Mouse (Mus musculus) embryonic facial prominence, embryonic 10.5 days (tissue): Measurements from ENCODE around the gene Git1. TPM values are rescaled to one million over a fixed set of nuclear protein-coding genes. Genes with fewer than 3 reads are reported as not detected.

ENCODE experiments used
- DNase-seq: peaks from one replicate; pipeline ENCODE4 v3.0.0-alpha.2; 2017; ENCODE audit warnings: low spot score
- H3K27ac ChIP-seq: fragments of 300-500 bp; sonication (generic); replicated peaks from 2 replicates; pipeline ENCODE4 v1.5.1; 2016; ENCODE audit warnings: mild to moderate bottlenecking
- H3K27me3 ChIP-seq: fragments of 300-500 bp; sonication (generic); replicated peaks from 2 replicates; pipeline ENCODE4 v1.6.1; 2016; ENCODE audit warnings: low read depth, mild to moderate bottlenecking; ENCODE audit not compliant: poor library complexity, severe bottlenecking
- H3K36me3 ChIP-seq: fragments of 300-500 bp; sonication (generic); replicated peaks from 2 replicates; pipeline ENCODE4 v1.6.1; 2016; ENCODE audit warnings: mild to moderate bottlenecking, moderate library complexity
- H3K4me1 ChIP-seq: fragments of 300-500 bp; sonication (generic); 2 replicates; pipeline ENCODE4 v1.6.1; 2016
- H3K4me3 ChIP-seq: fragments of 300-500 bp; sonication (generic); 2 replicates; pipeline ENCODE4 v1.5.1; 2016; ENCODE audit warnings: mild to moderate bottlenecking, moderate library complexity
- H3K9me3 ChIP-seq: fragments of 300-500 bp; sonication (generic); 2 replicates; pipeline ENCODE4 v1.6.1; 2016; ENCODE audit warnings: mild to moderate bottlenecking
- WGBS: fragments of 180-500 bp; shearing (Covaris S2); methylation state at CpG from one replicate; pipeline ENCODE4 v1.1.7; 2016; 5-methylcytosine and 5-hydroxymethylcytosine counted together
- polyA plus RNA-seq: library from polyadenylated mRNA; unstranded; fragments of >200 nt; fragmentation: Nextera tagmentation; extraction: Ambion mirVana; gene quantifications from 2 replicates; pipeline ENCODE4 v1.2.1, GENCODE M21; 2016

The Git1 gene
- 13.0 and 13.2 TPM in 2 replicates for polyA plus RNA-seq

DNA sequence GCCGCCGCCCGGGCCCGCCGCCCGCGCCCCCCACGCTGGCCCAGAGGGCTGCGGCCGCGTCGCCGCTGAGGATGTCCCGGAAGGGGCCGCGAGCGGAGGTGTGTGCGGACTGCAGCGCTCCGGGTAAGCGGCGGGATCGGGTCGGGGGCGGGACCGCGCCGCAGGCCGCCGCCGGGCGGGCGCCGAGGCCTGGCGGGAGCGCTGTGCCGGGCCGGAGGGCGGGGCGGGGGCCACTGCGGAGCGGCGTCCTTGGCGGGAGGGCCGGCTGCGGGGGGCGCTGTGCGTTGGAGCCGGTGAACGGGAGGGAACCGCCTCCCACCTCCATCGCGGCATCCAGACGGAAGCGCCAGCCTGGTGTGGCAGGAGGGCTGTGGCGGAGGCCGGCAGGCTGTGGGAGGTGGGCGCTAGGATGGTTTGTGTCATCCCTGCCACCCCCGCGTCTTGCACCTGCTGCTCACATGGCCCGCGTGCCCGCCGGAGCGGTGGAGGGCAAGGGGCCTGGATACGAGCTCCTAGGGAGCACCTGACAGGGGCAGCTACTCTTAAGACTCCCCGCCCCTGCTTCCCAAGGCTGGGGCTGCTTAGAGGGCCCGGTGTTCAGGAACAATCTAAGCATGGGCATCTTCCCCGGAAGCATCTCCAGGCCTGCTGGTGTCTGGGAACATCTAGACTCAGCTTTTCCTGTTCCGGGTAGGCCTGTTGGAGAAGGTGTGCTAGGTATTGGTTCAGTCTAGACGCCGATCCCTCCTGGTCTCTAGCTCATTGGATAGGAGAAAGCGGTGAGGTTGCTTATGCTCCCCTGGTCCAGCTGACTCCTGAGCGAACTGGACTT is at the start of gene Git1:
Gene Git1, plus strand, starts transcription at position 51 of the 832 bp plus-strand sequence.
- DNase-seq = peak; percentile 57
- no peaks in the 10 kb centered on the region for H3K9me3 ChIP-seq
- peaks cover 19% of the 10 kb centered on the region for H3K36me3 ChIP-seq
- peak within 1 kb of the TSS; percentile 85 for H3K4me3 ChIP-seq
- WGBS = 2% methylated on average over 74 of the region's 74 CpGs
- peak within 1 kb of the TSS; percentile 90 for H3K27ac ChIP-seq
- H3K27me3 ChIP-seq = no peaks in the 10 kb centered on the region
- H3K4me1 ChIP-seq = peaks cover 91% of the 10 kb centered on the region

DNA sequence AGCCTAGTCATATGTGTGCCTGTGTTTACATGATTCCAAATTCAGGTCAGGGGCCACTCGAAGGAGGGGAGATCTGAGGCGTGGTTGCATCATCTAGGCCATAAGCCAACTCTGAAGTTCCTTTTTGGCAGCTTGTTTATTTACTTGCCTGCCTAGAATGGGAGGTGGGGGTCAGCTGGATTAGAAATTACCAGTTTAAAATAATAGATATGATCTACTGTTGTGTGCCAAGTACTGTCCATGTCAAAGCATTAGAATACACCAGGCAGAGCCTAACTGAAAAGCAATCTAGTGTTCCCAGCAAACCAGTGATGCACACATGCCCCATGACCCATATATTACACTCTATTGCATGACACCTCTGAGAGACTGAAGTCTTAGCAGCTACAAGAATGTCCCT is 48.4 kb upstream of the Git1 start:
- H3K9me3 ChIP-seq = no peaks in the 10 kb centered on the region
- 82% methylated on average over 2 of the region's 2 CpGs for WGBS
- DNase-seq = no peak
- no peak overlapping the region for H3K4me3 ChIP-seq
- peaks cover 35% of the 10 kb centered on the region for H3K36me3 ChIP-seq
- no peak overlapping the region for H3K27ac ChIP-seq
- no peaks in the 10 kb centered on the region for H3K27me3 ChIP-seq
- H3K4me1 ChIP-seq = no peaks in the 10 kb centered on the region

DNA sequence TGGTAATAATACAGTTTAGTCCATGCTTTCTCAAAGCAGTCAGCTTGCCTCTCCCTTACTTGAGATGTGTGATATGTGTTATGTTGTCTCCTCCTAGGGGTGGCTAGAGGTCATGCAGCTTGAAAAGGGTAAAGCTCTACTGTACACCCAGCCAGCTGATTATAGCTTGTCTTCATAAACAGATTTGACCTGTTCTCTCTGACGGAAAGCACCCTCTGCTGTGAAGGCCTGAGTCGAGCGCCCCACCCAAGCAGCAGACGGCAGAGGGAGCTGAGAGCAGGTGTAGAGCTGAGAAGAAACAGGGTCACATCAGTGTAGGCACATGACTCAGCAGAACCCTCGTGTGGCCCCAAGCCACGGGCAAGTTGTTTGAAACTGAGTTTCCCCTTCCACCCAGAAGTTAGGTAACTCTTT is 46.7 kb upstream of the Git1 start:
- no peak for DNase-seq
- Histone ChIP-seq H3K4me3 (no peak overlapping the region), H3K4me1 (no peaks in the 10 kb centered on the region), H3K36me3 (peaks cover 35% of the 10 kb centered on the region), H3K9me3 (no peaks in the 10 kb centered on the region), H3K27ac (no peak overlapping the region), H3K27me3 (no peaks in the 10 kb centered on the region)
- 64% methylated on average over 6 of the region's 6 CpGs for WGBS

DNA sequence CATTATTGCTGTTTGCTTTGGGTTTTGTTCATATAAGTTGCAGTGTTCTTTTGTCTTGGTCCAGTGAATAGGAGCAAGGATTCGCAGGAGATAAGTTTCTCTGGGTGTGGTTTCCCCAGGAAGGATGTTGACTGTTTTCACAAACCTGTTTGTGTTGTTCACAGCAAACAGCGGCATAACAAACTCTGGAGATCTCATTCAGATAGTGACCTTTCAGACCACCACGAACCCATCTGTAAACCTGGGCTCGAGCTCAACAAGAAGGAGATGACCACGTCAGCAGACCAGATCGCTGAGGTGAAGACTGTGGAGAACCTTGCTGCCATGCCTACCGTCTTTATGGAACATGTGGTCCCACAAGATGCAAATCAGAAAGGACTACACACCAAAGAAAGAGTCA is 44.1 kb upstream of the Git1 start:
- no peak for DNase-seq
- no peaks in the 10 kb centered on the region for H3K9me3 ChIP-seq
- H3K27ac ChIP-seq = no peak overlapping the region
- H3K36me3 ChIP-seq = peaks cover 40% of the 10 kb centered on the region
- H3K4me1 ChIP-seq = no peaks in the 10 kb centered on the region
- H3K27me3 ChIP-seq = no peaks in the 10 kb centered on the region
- 91% methylated on average over 7 of the region's 7 CpGs for WGBS
- no peak overlapping the region for H3K4me3 ChIP-seq

DNA sequence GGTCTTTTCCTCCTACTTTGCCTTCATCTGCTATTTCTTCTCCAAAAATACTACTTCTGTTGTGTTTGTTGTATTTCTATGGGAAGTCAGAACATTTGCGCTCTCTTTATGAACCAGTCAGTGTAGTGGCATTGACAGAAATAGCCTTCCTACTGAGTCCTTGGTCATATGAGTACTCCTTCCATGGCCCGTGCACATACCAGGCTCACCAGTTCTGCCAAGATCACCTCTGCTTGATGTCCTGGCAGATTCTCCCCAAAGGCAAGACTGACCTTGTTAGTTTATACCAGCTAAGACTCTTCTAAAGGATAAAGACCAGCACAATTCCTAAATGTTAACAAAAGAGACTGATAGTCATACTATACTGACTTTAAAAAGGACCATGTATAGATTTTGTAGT is 41.7 kb upstream of the Git1 start:
- Histone ChIP-seq H3K36me3 (peaks cover 53% of the 10 kb centered on the region), H3K27me3 (no peaks in the 10 kb centered on the region), H3K27ac (no peak overlapping the region), H3K4me3 (no peak overlapping the region), H3K9me3 (no peaks in the 10 kb centered on the region), H3K4me1 (no peaks in the 10 kb centered on the region)
- 91% methylated on average over 2 of the region's 2 CpGs for WGBS
- no peak for DNase-seq

DNA sequence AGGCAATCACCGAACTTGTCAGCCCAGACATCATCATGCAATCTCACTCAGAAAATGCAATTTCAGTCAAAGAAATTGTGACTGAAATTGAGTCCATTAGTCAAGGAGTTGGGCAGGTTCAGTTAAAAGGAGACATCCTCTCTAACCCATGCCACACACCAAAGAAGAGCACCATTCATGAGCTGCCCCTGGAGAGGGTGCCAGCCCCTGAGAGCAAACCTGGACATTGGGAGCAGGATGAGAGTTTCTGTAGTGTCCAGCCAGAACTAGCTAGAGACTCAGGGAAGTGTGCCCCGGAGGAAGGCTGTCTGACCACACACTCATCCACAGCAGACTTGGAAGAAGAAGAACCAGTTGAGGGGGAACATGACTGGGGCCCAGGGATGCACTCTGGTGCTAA is 40.0 kb upstream of the Git1 start:
- Histone ChIP-seq H3K27ac (no peak overlapping the region), H3K36me3 (peaks cover 53% of the 10 kb centered on the region), H3K27me3 (no peaks in the 10 kb centered on the region), H3K9me3 (no peaks in the 10 kb centered on the region), H3K4me1 (no peaks in the 10 kb centered on the region), H3K4me3 (no peak overlapping the region)
- DNase-seq = no peak
- 93% methylated on average over 2 of the region's 2 CpGs for WGBS

DNA sequence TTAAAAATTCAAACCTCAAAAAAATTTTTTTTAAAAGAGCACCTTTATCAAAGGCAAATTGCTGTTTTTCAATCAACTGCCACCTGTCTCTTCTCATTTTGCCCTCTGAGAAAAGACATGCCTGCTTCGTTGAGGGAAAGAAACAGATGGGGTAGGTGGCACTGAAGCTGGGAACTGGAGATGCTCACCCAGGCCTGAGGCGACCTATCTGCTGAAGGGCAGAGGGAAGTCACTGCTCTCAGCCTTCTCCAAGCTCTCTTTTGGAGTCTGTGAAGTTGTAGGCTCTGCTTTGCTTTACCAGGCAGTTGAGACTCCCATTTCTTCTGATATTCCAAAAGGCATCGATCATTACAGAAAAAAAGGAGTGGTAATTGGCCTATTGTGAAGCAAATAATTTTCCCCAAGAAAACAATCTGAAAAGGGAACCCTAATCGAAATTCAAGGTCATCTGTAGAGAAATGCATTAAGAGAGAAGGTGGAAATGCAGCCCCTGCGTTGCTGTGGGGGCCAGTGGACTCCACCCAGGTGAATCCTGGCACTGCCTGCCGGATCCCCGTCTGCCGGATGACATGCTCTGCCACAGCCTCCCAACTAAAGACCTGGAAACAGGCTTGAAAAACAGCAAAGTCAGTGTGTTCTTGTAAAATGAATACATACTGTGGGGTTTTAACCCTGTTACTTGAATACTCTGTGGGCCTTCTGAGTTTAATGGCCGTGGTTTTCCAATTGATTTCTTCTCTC is 37.4 kb upstream of the Git1 start:
- DNase-seq = no peak
- Histone ChIP-seq H3K36me3 (peaks cover 32% of the 10 kb centered on the region), H3K27ac (no peak overlapping the region), H3K9me3 (no peaks in the 10 kb centered on the region), H3K4me1 (no peaks in the 10 kb centered on the region), H3K27me3 (peaks cover 16% of the 10 kb centered on the region), H3K4me3 (no peak overlapping the region)
- 86% methylated on average over 9 of the region's 9 CpGs for WGBS

DNA sequence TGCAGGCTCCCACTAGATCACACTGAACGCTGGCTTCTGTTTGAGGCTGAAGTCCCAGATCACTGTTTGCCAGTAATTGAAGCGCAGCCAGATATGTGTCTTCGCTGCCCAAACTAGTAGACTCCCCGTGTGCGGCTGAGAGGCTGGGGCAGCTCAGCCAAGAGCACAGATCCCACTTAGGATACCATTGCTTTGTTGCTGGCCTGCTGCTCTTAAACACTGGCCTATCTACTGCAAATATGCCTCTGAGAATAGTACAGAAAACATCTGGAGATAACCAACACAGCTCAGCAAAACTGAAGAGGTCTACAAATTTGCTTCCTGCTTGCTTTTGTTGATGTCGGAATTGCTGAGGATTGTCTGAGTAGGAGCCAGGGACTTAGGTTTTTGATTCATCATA is 36.5 kb upstream of the Git1 start:
- Histone ChIP-seq H3K9me3 (no peaks in the 10 kb centered on the region), H3K27me3 (peaks cover 25% of the 10 kb centered on the region), H3K4me3 (no peak overlapping the region), H3K4me1 (peaks cover 1% of the 10 kb centered on the region), H3K36me3 (peaks cover 30% of the 10 kb centered on the region), H3K27ac (no peak overlapping the region)
- 81% methylated on average over 6 of the region's 6 CpGs for WGBS
- DNase-seq = no peak

DNA sequence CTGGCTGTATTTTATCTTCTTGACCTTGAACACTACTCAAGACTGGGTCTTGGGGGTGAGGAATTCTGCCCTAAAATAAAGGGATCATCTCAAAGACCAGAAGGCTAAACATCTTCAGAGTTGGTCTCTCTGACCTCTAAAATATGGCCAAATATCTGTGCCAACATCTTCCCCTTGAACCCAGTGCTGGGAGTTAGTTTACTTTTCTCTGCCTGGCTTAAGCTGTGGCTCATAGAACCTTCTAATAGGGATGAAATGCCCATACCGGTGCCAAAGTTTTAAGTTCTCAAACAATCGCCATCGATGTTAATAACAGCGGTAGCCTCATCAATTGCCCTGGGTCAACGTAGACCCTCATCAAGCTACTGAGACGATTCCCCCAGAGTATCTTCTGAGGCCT is 31.5 kb upstream of the Git1 start:
- peaks cover 18% of the 10 kb centered on the region for H3K4me1 ChIP-seq
- H3K27me3 ChIP-seq = peaks cover 75% of the 10 kb centered on the region
- peak overlapping the region; percentile 69 for H3K4me3 ChIP-seq
- no peaks in the 10 kb centered on the region for H3K9me3 ChIP-seq
- no peak overlapping the region; the same call in 1 of the 2 replicates for H3K27ac ChIP-seq
- WGBS = 6% methylated on average over 6 of the region's 6 CpGs
- no peaks in the 10 kb centered on the region for H3K36me3 ChIP-seq
- no peak for DNase-seq

DNA sequence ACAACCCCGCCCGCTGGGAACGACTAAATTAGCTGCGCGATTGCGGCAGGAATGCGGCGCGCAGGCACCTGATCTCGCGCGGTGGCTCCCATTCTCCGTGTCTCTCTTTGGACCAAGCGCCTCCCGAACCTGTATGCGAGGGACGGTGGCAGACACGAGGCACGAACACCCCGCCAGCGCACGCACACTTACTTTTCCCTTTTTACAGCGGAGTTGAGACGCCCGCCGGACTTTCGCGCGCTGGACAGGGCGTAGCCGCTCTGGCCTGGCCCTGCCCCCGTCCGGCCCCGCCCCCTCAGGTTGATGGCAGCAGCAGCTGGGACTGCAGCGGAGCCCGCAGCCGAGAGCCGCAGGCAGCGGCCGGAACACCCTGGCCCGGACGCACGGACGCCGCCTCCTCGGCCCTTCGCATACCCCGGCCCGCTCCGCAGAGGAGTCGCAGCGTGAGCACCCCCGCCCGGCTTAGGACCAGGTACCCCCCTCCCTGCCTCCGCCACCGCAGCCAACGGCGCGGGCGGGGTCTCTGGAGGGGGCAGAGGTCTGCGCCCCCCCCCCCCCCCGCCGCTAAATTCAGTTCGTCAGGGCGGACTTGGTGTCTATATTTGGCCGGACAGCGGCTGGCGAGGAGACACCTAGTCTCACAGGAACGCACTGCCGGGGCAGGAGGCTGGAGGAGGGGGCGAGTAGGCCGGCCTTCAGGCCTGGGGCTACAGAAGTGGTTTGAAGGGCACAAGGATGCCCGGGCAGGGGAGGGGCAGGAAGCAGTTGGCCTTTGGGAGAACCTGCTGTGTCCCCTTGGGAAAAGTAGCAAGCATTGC is 30.9 kb upstream of the Git1 start, which contains the start of gene Coro6:
Gene Coro6, plus strand, starts transcription at position 129 of the 818 bp plus-strand sequence.
- no peaks in the 10 kb centered on the region for H3K9me3 ChIP-seq
- H3K36me3 ChIP-seq = no peaks in the 10 kb centered on the region
- no peak within 1 kb of the TSS; the same call in 1 of the 2 replicates for H3K27ac ChIP-seq
- DNase-seq = peak; percentile 84
- H3K27me3 ChIP-seq = peaks cover 82% of the 10 kb centered on the region
- peak within 1 kb of the TSS; percentile 69 for H3K4me3 ChIP-seq
- peaks cover 24% of the 10 kb centered on the region for H3K4me1 ChIP-seq
- under 1% methylated on average over 73 of the region's 73 CpGs for WGBS

DNA sequence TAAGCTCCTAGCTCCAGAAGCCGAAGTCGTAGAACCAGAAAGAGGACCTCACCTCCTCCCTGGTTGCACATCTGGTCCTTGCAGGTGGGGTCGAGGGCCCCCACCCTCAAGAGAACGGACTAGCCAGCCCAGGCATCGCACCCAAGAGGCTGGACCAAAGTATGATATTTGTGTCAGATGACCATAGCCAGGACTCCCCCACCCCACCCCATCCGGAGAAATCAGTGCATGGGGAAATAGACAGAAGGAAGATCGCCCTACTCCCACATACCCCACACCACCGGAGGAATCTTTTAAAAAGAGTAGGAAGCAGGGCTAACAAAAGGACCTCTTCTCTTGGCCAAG is 30.3 kb upstream of the Git1 start:
- peak overlapping the region; percentile 69 for H3K4me3 ChIP-seq
- DNase-seq = no peak
- no peaks in the 10 kb centered on the region for H3K36me3 ChIP-seq
- H3K27ac ChIP-seq = no peak overlapping the region
- WGBS = 43% methylated on average over 8 of the region's 8 CpGs
- peaks cover 87% of the 10 kb centered on the region for H3K27me3 ChIP-seq
- H3K9me3 ChIP-seq = no peaks in the 10 kb centered on the region
- H3K4me1 ChIP-seq = peaks cover 29% of the 10 kb centered on the region

DNA sequence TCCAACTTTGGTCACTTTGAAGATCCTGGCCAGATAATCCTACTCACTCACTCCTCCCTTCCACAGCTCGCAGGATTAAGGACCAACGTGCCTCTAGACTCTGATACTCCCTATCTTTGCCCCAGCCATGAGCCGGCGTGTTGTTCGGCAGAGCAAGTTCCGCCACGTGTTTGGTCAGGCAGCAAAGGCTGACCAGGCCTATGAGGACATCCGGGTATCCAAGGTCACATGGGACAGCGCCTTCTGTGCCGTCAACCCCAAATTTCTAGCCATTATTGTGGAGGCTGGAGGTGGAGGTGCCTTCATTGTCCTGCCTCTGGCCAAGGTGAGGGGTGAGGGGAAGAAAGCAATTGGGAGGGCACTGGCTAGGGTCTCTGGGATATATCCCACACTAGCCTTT is 29.6 kb upstream of the Git1 start:
- no peaks in the 10 kb centered on the region for H3K9me3 ChIP-seq
- peaks cover 29% of the 10 kb centered on the region for H3K4me1 ChIP-seq
- 74% methylated on average over 10 of the region's 10 CpGs for WGBS
- peaks cover 94% of the 10 kb centered on the region for H3K27me3 ChIP-seq
- no peak overlapping the region for H3K27ac ChIP-seq
- H3K36me3 ChIP-seq = no peaks in the 10 kb centered on the region
- DNase-seq = no peak
- H3K4me3 ChIP-seq = no peak overlapping the region
